Mouse (Mus musculus) frontal cortex, adult 2 months (tissue): ENCODE data around the gene Sft2d2. TPM values are rescaled to one million over a fixed set of nuclear protein-coding genes. Genes with fewer than 3 reads are reported as not detected.

ENCODE experiments used
- DNase-seq, 2 experiments: peaks; one replicate each; pipeline ENCODE4 v3.0.0; 2022; ENCODE audit warnings: low spot score in 1 of 2; ENCODE audit errors: extremely low spot score in 1 of 2
- polyA plus RNA-seq: library from polyadenylated mRNA; depleted of rRNA; stranded (reverse); fragments of >200 nt; gene quantifications from 2 replicates; pipeline ENCODE4 v1.2.3, GENCODE M21; 2012; rRNA removed

Gene Sft2d2
- 17.9 and 22.5 TPM in 2 replicates for polyA plus RNA-seq

- DNase-seq: peak; percentile 46 to 71
Measured at GRCm38 (mm10) chr1:165193880-165194661, at the start of gene Sft2d2. TSS of gene Sft2d2 (minus strand) at chr1:165194438.

GRCm38 (mm10) chr1:165236321-165237298, 42.4 kb upstream of the Sft2d2 start, which contains the start of gene Tiprl:
TSS of gene Tiprl (minus strand) at chr1:165236996.
- peak; percentile 95 to 97 for DNase-seq

- no peak for DNase-seq
Measured at GRCm38 (mm10) chr1:165235846-165236245, 41.6 kb upstream of the Sft2d2 start.

- no peak for DNase-seq
Measured at GRCm38 (mm10) chr1:165233806-165234205, 39.6 kb upstream of the Sft2d2 start.

- DNase-seq: no peak
Measured at GRCm38 (mm10) chr1:165230691-165231090, 36.5 kb upstream of the Sft2d2 start.

- no peak for DNase-seq
Measured at GRCm38 (mm10) chr1:165229577-165229976, 35.3 kb upstream of the Sft2d2 start.

- DNase-seq: no peak
Measured at GRCm38 (mm10) chr1:165217023-165217589, 22.9 kb upstream of the Sft2d2 start.

GRCm38 (mm10) chr1:165215831-165216230, 21.6 kb upstream of the Sft2d2 start:
- DNase-seq: no peak

- DNase-seq: no peak
Measured at GRCm38 (mm10) chr1:165205591-165205990, 11.4 kb upstream of the Sft2d2 start.

GRCm38 (mm10) chr1:165203488-165204035, 9.3 kb upstream of the Sft2d2 start:
- no peak for DNase-seq

GRCm38 (mm10) chr1:165201445-165202012, 7.3 kb upstream of the Sft2d2 start:
- no peak for DNase-seq

- DNase-seq: no peak
Measured at GRCm38 (mm10) chr1:165200748-165201147, 6.5 kb upstream of the Sft2d2 start.

GRCm38 (mm10) chr1:165199639-165200038, 5.4 kb upstream of the Sft2d2 start:
- no peak for DNase-seq

GRCm38 (mm10) chr1:165198951-165199350, 4.7 kb upstream of the Sft2d2 start:
- DNase-seq: no peak

- no peak for DNase-seq
Measured at GRCm38 (mm10) chr1:165197875-165198274, 3.6 kb upstream of the Sft2d2 start.

- no peak for DNase-seq
Measured at GRCm38 (mm10) chr1:165195396-165195960, 1.2 kb upstream of the Sft2d2 start.

GRCm38 (mm10) chr1:165194662-165195013, 400 bp upstream of the Sft2d2 start:
- no peak for DNase-seq

GRCm38 (mm10) chr1:165193426-165193825, 812 bp downstream of the Sft2d2 start:
- no peak for DNase-seq

GRCm38 (mm10) chr1:165192714-165193264, 1.4 kb downstream of the Sft2d2 start:
- DNase-seq: no peak

- no peak for DNase-seq
Measured at GRCm38 (mm10) chr1:165192102-165192501, 2.1 kb downstream of the Sft2d2 start.
